Mouse (Mus musculus): ENCODE measurements around the gene Pmm2. TPM values are rescaled to one million over a fixed set of nuclear protein-coding genes. Genes with fewer than 3 reads are reported as not detected.

Pmm2 gene
- polyA plus RNA-seq, 1 experiment from 2014 or later, result 58.7 TPM

DNA sequence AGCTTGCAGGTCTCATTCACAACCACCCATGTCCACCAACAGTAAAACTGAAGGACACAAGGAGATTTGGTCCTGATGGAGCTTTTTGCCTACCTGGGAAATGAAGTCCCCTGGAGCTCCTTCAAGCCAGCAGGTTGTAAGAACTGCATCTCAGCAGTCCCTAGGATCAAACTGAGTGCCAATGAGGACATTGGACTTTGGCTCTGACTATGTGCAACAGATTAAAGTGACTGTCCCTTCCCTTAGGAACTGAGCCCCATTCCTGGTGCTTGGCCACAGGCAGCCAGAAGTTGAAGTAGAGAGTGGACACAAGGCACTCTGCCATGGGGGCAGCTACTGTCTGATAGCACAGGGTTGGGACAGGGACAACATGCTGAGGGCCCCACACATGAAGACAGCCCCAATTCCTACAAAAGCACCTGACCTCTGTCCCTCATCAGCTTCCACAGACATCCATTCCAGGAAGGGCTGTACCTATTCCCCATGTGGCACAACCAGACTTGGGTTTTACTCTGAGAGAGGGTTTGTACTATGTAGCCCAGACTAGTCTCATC, 50.2 kb downstream of the Pmm2 start:
- H3K4me3 ChIP-seq, result no peak overlapping the region
- no peak for DNase-seq (ENCODE audit: low spot score)
- no peak overlapping the region for H3K27ac ChIP-seq (replicated peaks)
- H3K27me3 ChIP-seq (replicated peaks; ENCODE audit: low read depth, poor library complexity, severe bottlenecking), result no peaks in the 10 kb centered on the region
- peaks cover 81% of the 10 kb centered on the region for H3K36me3 ChIP-seq (replicated peaks)
- no peaks in the 10 kb centered on the region for H3K4me1 ChIP-seq
- H3K9me3 ChIP-seq, result no peaks in the 10 kb centered on the region

DNA sequence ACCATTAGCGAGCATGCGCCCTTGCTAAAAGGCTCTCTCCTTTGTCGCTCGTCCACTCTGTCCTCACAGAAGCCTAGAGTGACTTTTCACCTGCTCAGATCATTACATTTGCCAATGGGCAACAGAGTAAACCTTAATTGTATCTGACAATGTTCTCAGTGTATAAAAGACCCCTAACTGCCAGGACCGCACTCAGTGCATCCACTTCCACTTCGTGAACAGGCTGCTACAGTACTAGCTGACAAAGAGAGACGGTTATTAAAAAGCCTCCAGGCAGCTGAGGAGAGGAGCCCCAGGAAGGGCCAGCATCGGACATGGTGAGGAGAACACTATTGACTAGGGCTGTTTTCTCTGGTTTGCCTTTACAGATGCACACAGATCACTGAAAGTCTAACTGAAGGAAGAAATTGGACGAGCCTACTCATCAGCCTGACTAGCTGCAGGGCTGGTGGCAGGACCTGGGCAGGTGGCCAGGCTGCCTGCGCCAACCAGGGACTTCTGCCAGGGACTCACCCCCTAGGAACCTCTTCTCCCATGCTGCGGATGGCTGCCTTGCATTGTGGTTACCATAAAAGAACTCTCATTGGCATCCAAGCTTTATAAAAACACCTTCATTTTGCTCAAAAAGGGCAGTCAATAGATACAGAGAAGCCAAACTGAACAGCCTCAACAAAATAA, 52.6 kb downstream of the Pmm2 start:
- no peaks in the 10 kb centered on the region for H3K9me3 ChIP-seq
- no peak for DNase-seq (ENCODE audit: low spot score)
- H3K27me3 ChIP-seq (replicated peaks; ENCODE audit: low read depth, poor library complexity, severe bottlenecking), result no peaks in the 10 kb centered on the region
- H3K36me3 ChIP-seq (replicated peaks), result peaks cover 93% of the 10 kb centered on the region
- no peaks in the 10 kb centered on the region for H3K4me1 ChIP-seq
- WGBS, result 95% methylated on average over 11 of the region's 11 CpGs
- H3K27ac ChIP-seq (replicated peaks), result no peak overlapping the region
- no peak overlapping the region for H3K4me3 ChIP-seq

DNA sequence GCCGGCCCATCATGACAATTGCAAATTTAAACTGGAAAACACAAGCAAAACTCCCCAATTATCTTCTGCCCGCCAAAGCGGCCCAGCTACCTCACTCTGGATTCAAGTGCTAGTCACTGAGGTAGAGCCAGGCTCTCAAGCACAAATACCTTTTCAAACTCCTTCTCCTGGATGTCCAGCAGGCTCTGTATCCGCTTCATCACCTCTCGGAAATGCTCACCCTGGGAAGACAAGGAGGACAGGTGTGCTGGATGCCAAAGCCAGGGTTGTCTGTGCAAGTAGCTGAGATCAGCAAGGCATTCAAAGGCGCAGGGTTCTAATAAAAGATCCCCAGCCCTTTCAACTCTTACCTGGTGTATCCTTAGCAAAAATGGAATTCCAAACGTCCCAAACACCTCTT, 53.7 kb downstream of the Pmm2 start:
- DNase-seq (ENCODE audit: low spot score), result no peak
- H3K4me1 ChIP-seq, result no peaks in the 10 kb centered on the region
- no peak overlapping the region for H3K4me3 ChIP-seq
- no peaks in the 10 kb centered on the region for H3K27me3 ChIP-seq (replicated peaks; ENCODE audit: low read depth, poor library complexity, severe bottlenecking)
- 90% methylated on average over 7 of the region's 7 CpGs for WGBS
- H3K9me3 ChIP-seq, result no peaks in the 10 kb centered on the region
- H3K36me3 ChIP-seq (replicated peaks), result peaks cover 99% of the 10 kb centered on the region
- H3K27ac ChIP-seq (replicated peaks), result no peak overlapping the region

DNA sequence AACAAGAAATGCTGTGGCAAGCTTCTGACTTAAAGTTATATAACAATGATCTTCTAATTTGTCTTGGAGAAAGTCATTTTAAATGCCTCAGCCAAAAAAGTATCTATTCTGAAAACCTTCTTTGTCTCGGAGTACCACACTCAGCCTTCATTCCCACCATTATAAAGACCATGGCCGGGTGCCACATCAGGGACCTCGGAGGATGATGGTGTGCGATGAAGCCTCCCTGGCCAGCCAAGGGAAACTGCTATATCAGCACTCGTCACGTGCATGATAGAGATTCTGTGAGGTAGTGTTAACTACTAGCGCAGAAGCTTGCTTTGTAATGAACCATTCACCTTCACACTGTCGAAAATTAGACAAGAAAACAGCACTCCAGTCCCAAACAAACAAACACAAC, 62.1 kb downstream of the Pmm2 start:
- H3K36me3 ChIP-seq (replicated peaks), result peaks cover 99% of the 10 kb centered on the region

DNA sequence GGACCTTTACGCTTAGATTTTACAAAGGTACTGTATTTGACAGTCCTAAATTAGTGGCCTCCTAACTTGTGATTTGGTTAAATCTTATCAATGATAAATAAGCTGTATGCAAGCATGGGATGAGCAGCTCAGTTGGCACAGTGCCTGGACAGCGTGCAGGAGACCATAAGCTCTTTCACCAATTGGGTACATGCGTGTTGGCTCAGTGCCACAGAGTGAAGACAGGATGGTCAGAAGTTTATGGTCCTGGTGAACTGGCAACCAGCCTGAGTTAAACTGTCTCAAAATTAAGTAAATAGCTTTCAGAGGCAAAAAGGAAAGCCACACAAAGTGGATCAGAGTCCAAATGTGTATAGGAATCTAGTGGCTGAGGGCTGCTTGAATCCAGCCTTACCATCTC, 63.1 kb downstream of the Pmm2 start:
- DNase-seq (ENCODE audit: low spot score), result no peak
- 97% methylated on average over 3 of the region's 3 CpGs for WGBS
- peaks cover 99% of the 10 kb centered on the region for H3K36me3 ChIP-seq (replicated peaks)
- no peaks in the 10 kb centered on the region for H3K9me3 ChIP-seq
- H3K27ac ChIP-seq (replicated peaks), result no peak overlapping the region
- no peaks in the 10 kb centered on the region for H3K4me1 ChIP-seq
- no peaks in the 10 kb centered on the region for H3K27me3 ChIP-seq (replicated peaks; ENCODE audit: low read depth, poor library complexity, severe bottlenecking)
- no peak overlapping the region for H3K4me3 ChIP-seq

More for the DNA sequence above, 62.1 kb downstream of the Pmm2 start:
- Histone ChIP-seq H3K27me3 (replicated peaks; ENCODE audit: low read depth, poor library complexity, severe bottlenecking) (no peaks in the 10 kb centered on the region), H3K4me3 (no peak overlapping the region), H3K27ac (replicated peaks) (no peak overlapping the region), H3K4me1 (no peaks in the 10 kb centered on the region), H3K9me3 (no peaks in the 10 kb centered on the region)
- 95% methylated on average over 8 of the region's 8 CpGs for WGBS
- DNase-seq (ENCODE audit: low spot score), result no peak

DNA sequence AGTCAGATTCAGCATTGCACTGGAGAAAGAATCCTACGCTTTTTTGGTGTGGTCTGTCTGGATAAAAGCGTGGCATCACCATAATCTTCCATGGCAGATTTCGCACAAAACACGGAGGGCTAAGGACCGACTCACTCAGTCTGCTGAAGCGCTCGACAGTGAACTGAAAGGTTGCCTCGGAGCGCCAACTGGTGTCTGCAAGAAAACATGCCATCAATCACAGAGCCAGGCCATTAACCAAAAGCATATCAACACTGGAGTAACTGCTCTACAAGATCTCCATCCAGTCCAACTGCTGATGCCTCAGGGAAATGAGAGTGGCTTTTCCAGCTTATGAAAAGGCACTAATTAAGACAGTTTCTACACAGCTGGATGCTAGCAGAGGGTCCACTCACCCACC, 74.5 kb downstream of the Pmm2 start:
- 87% methylated on average over 9 of the region's 9 CpGs for WGBS
- Histone ChIP-seq H3K4me1 (peaks cover 11% of the 10 kb centered on the region; the same call in 1 of the 2 replicates), H3K27me3 (replicated peaks; ENCODE audit: low read depth, poor library complexity, severe bottlenecking) (no peaks in the 10 kb centered on the region), H3K27ac (replicated peaks) (no peak overlapping the region), H3K36me3 (replicated peaks) (peaks cover 95% of the 10 kb centered on the region), H3K4me3 (no peak overlapping the region), H3K9me3 (no peaks in the 10 kb centered on the region)
- no peak for DNase-seq (ENCODE audit: low spot score)

Small RNA genes within 50 kb of the gene (microRNA-seq; reads per million reads assigned to microRNA genes)
- not detected for gene Gm22137

Other genes with a start within 250 kb of the Pmm2 start
- gene Tmem114, start 212.5 kb upstream of the Pmm2 start, polyA plus RNA-seq (2016; fragmentation: Nextera tagmentation; extraction: Ambion mirVana), result 0.21 TPM in 1 of 2 replicates, not detected in the other
- 19.8 and 23.8 TPM in 2 replicates for gene Mettl22, start 166.9 kb upstream of the Pmm2 start, polyA plus RNA-seq (2016; fragmentation: Nextera tagmentation; extraction: Ambion mirVana)
- gene Abat, start 124.2 kb upstream of the Pmm2 start, polyA plus RNA-seq (2016; fragmentation: Nextera tagmentation; extraction: Ambion mirVana), result 24.1 and 29.5 TPM in 2 replicates
- 23.5 and 25.4 TPM in 2 replicates for gene Tmem186, start within 50 bp of the Pmm2 start, polyA plus RNA-seq (2016; fragmentation: Nextera tagmentation; extraction: Ambion mirVana)
- gene Carhsp1, start 34.5 kb downstream of the Pmm2 start, polyA plus RNA-seq (2016; fragmentation: Nextera tagmentation; extraction: Ambion mirVana), result 168 and 176 TPM in 2 replicates
- not detected in 2 replicates for gene Gm5767, start 43.1 kb downstream of the Pmm2 start, polyA plus RNA-seq (2016; fragmentation: Nextera tagmentation; extraction: Ambion mirVana)
- 29.2 and 31.6 TPM in 2 replicates for gene Usp7, start 154.6 kb downstream of the Pmm2 start, polyA plus RNA-seq (2016; fragmentation: Nextera tagmentation; extraction: Ambion mirVana)
- 19.2 and 19.9 TPM in 2 replicates for gene 1810013L24Rik, start 192.4 kb downstream of the Pmm2 start, polyA plus RNA-seq (2016; fragmentation: Nextera tagmentation; extraction: Ambion mirVana)

Measured in embryonic facial prominence, embryonic 10.5 days (tissue).